In genomic region chr4:24496116-24496952, GRCm38 (mm10) we compare ENCODE assay signal across 8 mouse cellular contexts. TPM values are rescaled to one million over a fixed set of nuclear protein-coding genes. Genes with fewer than 3 reads are reported as not detected.
DNase-seq lines count a peak whose midpoint lies in the region; ATAC-seq lines count a peak whose summit lies in the region.

TSS of gene Mms22l (plus strand) at chr4:24496451.

- peak; percentile 93 for ATAC-seq in megakaryocyte progenitor cell, adult 5-6 weeks (replicated peaks; ENCODE audit: poor library complexity)

- peak; percentile 89 for DNase-seq in adipocyte (ENCODE audit: low spot score)
- DNase-seq in embryo, embryonic 10 days (ENCODE audit: low spot score) = peak; percentile 92
- DNase-seq in gastrocnemius, postnatal 10 days = peak; percentile 97
- peak; percentile 95 for DNase-seq in induced T-regulatory cell, adult 2 months (ENCODE audit: low read depth)
- DNase-seq in left cerebral cortex, adult 9 months (ENCODE audit: low spot score in 2 of 2) = peak; percentile 65 to 90
- peak; percentile 97 for DNase-seq in right cerebral cortex, postnatal 14 days
- peak; percentile 90 to 92 for DNase-seq in urinary bladder, postnatal 36 days (ENCODE audit: low spot score in 2 of 2)

RNA-seq across cellular contexts. Expression of gene Mms22l, which starts in this region (rescaled TPM):
- total RNA-seq in gastrocnemius, postnatal 10 days (2021) = 1 to 10 TPM; 3.0 to 4.2 TPM
- total RNA-seq in megakaryocyte progenitor cell, adult 5-6 weeks (2015) = 59.5 and 70.3 TPM in 2 replicates
- total RNA-seq in megakaryocyte progenitor cell, adult 5-6 weeks (2017) = 42.9 and 46.4 TPM in 2 replicates

Comparison
In these comparisons a context has a peak if more than half of its experiments do, and no peak if none do; other contexts are left out.
1. Peak in every context shown above with its lines: DNase-seq and ATAC-seq.
2. RNA of gene Mms22l (total RNA-seq): 42.9 to 70.3 TPM in megakaryocyte progenitor cell, adult 5-6 weeks; 3.0 to 4.2 TPM in gastrocnemius, postnatal 10 days; every median in the first group is over 4 times any median in the second.